Mouse (Mus musculus) bone marrow, adult 2 months (tissue): Measurements from ENCODE around the gene Ndrg3.

Experiments
- CTCF ChIP-seq: fragments of 200-500 bp; IDR thresholded peaks from 2 replicates; pipeline ENCODE4 v1.5.1; 2011; ENCODE audit warnings: low read length, control low read depth; ENCODE audit not compliant: control insufficient read depth, insufficient read depth
- POLR2A ChIP-seq: fragments of 200-500 bp; IDR thresholded peaks from 2 replicates; pipeline ENCODE4 v1.6.1; 2011; ENCODE audit warnings: low read depth, mild to moderate bottlenecking, control low read depth, low read length, borderline replicate concordance; ENCODE audit not compliant: control insufficient read depth

GRCm38 (mm10) chr2:156884396-156885211, 107.3 kb downstream of the Ndrg3 start:
- TF ChIP-seq POLR2A (no peak), CTCF (no peak)
